Mouse (Mus musculus) 3134 (cell line): ENCODE measurements around the gene Zbtb18.
"Not testable (repeated sequence)": the region's sequence is repeated elsewhere in the genome, so short reads cannot be mapped to it uniquely, and the experiment has no call there.

Source experiments
- DNase-seq: peaks from one replicate; pipeline ENCODE4 v3.0.0-alpha.2; 2011; ENCODE audit warnings: low spot score; ENCODE audit not compliant: insufficient read length; ENCODE audit errors: extremely low read depth

Gene Zbtb18

DNA sequence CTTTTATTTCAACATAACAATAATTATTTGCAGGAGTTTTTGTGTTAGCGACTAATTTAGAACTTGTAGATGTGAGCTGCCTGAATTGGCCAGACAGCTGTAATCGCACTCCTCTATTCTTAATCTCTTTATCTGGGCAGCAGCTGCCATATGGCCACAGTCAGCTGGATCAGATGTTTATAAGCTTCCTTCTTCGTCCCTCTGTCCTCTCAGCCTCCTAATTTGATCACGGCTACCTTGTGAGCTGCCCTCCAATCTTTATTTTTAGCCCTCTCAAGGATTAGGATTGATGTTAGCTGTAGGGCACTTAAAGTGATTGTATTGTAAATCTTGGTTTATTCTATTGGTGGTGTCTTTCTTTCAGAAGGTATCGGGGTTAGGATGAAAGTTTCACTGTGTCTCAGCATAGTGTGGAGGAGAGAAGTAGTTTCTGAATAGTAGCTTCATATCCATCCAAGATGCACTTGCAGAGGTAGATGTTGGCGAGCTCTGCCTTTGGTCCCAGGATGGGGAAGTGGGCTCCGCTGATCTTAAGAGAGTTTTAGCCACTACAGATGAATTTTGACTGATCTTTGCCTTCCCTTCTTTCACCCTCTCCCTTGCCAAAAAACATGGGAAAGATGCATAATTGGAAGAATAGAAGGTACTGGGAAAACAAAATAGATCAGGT lies 3.4 kb downstream of the Zbtb18 start:
- DNase-seq, result no peak

DNA sequence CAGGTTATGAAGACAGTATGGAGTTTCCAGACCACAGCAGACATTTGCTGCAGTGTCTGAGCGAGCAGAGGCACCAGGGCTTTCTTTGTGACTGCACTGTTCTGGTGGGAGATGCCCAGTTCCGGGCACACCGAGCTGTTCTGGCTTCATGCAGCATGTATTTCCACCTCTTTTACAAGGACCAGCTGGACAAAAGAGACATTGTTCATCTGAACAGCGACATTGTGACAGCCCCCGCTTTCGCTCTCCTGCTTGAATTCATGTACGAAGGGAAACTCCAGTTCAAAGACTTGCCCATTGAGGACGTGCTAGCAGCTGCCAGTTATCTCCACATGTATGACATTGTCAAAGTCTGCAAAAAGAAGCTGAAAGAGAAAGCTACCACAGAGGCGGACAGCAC lies 4.9 kb downstream of the Zbtb18 start:
- DNase-seq, result no peak

DNA sequence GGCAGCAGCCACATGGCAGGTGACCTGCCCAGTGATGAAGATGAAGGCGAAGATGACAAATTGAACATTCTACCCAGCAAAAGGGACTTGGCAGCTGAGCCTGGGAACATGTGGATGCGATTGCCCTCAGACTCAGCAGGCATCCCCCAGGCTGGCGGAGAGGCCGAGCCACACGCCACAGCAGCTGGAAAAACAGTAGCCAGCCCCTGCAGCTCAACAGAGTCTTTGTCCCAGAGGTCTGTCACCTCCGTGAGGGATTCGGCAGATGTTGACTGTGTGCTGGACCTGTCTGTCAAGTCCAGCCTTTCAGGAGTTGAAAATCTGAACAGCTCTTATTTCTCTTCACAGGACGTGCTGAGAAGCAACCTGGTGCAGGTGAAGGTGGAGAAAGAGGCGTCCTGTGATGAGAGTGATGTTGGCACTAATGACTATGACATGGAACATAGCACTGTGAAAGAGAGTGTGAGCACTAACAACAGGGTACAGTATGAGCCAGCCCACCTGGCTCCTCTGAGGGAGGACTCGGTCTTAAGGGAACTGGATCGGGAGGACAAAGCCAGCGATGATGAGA lies 5.5 kb downstream of the Zbtb18 start:
- DNase-seq, result no peak

DNA sequence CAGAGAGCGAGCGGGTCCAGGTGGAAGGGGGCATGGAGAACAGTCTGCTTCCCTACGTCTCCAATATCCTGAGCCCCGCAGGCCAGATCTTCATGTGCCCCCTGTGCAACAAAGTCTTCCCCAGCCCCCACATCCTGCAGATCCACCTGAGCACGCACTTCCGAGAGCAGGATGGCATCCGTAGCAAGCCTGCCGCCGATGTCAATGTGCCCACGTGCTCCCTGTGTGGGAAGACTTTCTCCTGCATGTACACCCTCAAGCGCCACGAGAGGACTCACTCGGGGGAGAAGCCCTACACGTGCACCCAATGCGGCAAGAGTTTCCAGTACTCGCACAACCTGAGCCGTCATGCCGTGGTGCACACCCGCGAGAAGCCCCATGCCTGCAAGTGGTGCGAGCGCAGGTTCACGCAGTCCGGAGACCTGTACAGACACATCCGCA lies 6.0 kb downstream of the Zbtb18 start:
- no peak for DNase-seq

DNA sequence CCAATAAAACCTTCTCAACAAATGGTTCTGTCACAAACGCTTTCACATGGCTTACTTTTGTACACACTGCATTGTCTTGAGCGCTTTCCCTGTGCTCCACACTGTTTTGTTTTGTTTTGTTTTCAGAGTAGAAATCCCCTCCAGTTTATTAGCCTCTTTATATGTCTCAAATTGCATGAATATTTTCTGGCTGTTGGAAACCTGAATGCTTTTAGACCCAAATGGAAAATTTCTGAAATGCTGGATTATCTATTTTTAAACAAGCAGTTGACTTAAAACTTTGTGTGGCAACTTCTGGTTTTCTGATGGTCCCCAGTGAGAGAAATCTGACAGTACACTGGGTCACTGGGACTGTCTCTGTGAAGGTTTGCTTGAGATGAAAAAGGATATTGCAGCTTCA lies 6.8 kb downstream of the Zbtb18 start:
- DNase-seq, result no peak

DNA sequence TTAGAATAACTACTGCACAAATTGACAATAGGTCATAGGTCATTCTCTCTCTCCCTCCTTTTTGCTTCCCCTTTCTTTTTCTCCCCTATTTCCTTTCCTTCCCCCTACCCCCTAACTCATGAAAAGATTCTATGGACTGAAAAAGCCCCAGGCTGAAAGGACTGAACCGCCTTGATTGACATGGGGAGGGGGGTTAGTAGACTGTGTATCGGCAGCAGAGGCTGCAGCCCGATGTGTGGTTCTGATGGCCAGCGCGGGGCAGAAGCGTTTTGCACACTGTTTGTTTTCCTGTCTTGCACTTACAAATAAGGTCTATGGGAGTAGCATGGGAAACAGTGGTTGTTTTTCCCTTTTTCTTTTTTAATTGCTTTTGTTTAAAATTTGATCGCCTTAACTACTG lies 7.7 kb downstream of the Zbtb18 start:
- not testable (repeated sequence) for DNase-seq

DNA sequence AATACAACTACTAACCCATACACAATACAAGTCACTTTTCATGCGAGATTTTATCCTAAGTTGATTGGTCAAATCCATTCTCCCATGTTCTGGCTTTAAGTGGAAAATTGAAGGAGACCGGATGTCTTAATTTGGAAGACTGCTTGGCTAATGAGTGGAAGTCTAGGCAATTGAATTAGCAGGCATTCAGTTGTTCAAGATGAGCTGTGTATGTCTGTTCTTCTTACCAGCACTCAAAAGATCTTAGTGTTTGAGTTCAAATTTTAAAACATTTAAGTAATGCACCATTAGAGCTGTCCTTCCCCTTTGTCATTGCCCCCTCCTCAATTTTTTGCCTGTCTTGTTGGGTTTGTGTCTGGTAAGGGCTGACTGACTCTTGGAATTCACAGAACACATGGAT lies 8.9 kb downstream of the Zbtb18 start:
- no peak for DNase-seq

DNA sequence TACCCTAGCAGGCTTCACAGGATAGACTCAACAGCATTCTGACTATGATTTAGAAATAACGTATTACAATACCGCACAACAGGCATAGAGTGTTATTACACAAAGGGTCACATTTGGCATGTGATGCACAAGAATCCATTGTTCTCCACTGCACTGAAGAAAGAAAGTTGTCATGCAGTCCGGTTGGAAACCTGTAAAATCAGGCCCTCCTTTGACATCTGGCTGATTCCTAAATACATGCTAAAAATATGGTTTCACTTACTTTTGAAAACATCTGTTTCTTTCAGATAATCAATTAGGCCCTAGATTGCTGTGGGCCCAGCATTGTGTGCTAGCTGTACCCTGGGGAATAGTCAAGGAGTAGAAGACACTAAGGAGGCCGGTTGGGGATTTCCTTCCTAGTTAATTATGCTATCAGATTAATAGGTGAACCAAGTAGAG lies 9.9 kb downstream of the Zbtb18 start:
- DNase-seq, result no peak

DNA sequence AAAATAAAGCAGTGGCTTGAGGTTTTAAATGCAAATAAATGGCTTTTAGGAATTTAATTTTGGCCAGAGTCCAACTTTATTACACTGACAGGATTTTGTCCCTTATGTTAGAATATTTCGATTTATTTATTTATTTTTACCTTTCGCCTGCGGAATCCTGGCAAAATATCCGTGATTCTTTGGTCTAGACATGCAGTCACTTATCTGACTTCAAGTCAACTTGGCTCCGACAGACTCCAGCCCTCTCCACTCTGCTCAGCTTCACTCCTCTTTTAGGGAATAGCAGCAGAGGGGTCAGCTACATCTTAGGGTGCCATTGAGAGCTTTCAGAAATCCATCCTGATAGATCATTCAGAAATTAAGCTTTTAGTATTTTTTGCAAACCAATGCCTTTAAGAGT lies 10.8 kb downstream of the Zbtb18 start:
- DNase-seq, result no peak

DNA sequence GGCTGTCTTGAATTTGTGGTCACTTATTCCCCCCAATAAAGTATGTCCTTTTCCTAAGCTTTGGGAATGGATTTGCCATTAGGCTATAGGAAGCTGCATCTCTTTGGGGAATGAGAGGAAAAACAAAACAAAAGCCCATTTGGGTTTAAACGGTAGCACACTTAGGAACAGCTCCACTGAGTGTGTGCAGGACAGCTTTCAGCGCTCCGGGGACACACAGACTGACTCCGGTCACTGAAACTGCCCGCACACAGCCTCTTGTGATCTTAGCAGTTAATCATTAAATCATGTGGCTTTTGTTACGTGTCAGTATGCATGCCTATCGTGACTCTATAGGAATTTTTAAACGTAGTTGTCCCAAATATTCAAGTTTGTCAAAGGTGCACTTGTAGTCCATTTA lies 11.7 kb downstream of the Zbtb18 start:
- no peak for DNase-seq

DNA sequence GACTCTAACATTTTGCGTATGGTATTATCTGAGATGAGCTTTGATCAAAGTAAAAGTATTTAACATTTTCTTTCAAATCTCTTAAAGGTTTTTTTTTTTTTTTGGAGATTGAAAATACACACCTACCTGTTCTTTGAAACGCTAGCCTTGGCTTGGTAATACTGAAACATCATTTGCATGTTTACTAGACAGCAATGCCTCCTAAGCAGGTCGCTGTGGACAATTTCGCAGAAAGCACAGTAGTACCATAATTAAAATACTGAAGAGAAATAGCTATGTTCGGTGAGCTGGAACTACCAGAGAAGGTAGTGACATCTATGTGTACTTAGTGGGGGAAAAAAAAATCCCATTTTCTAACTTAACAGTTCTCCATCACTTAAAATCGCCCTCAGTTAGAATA lies 12.3 kb downstream of the Zbtb18 start:
- no peak for DNase-seq

DNA sequence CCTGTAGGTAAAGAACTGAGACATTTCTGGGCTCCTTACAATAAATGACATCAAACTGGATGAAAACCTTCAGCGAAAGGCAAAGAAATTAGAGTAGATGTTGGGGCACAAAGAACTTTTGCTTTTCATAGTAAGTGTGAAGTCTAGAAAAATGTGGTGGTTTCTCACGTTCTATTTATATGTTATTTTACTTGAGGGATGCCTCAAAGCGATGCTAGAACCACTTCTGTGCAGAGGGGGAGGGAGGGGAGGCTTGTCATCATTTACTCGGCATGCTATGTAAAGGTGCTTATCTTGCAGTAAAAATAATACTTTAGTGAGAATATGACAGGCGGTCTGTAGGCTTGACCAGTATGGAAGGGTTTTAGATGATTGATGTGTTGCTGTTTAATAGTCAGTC lies 13.3 kb downstream of the Zbtb18 start:
- no peak for DNase-seq

DNA sequence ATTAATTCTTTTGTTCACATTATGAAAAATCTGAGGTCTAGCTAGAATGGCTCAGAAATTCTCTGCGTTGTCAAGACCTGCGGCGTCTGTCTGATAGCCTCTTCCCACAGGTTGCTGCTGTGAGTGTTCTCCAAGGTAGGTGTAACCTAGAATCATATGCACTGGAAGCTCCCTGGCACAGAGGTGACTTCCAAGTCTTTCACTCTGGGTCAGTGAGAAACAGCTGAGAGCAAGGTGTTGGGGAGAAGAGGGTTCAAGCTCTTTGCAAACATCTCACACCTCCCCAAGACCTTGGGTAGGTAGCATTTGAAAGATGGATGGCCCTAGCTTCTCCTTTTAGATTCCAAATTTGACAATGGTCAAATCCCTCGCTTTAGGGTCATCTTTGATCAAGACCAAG lies 14.1 kb downstream of the Zbtb18 start:
- no peak for DNase-seq

DNA sequence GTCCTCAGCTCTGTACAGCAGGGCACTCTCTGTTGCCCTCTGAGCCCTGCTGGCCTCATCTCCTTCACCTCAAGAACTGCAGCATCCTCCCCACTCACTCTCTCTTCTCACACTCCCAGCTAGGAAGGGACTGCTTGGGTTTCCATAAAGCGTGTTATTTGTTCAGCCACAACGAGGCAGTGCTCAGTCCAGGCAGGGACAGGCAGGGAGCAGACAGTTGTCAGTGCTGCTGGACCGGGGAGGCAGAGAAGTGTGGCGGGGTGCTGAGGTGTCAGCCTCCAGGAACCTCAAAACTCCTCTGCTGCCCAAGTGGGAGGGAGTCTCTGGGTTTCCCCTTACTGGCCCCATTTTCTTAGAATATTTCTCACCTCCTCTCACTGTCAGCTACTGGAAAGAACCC lies 14.6 kb downstream of the Zbtb18 start:
- DNase-seq, result no peak

DNA sequence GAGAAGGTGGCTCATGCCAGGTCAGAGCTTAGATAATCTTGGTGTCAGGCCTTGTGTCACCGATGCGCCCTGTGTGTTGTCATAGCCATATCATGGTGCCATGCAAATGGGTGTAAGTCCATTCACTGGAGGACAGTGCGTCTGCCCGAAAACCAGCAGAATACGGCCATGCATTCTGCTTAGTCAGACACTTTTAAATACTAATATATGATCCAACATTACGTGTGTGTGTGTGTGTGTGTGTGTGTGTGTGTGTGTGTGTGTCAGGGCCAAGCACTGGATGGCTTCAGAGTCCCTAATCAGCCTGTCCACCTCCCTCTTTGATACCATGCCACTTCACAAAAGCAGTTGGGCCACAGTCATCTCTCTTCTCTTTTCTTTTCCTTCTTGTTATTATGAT lies 15.8 kb downstream of the Zbtb18 start:
- no peak for DNase-seq

DNA sequence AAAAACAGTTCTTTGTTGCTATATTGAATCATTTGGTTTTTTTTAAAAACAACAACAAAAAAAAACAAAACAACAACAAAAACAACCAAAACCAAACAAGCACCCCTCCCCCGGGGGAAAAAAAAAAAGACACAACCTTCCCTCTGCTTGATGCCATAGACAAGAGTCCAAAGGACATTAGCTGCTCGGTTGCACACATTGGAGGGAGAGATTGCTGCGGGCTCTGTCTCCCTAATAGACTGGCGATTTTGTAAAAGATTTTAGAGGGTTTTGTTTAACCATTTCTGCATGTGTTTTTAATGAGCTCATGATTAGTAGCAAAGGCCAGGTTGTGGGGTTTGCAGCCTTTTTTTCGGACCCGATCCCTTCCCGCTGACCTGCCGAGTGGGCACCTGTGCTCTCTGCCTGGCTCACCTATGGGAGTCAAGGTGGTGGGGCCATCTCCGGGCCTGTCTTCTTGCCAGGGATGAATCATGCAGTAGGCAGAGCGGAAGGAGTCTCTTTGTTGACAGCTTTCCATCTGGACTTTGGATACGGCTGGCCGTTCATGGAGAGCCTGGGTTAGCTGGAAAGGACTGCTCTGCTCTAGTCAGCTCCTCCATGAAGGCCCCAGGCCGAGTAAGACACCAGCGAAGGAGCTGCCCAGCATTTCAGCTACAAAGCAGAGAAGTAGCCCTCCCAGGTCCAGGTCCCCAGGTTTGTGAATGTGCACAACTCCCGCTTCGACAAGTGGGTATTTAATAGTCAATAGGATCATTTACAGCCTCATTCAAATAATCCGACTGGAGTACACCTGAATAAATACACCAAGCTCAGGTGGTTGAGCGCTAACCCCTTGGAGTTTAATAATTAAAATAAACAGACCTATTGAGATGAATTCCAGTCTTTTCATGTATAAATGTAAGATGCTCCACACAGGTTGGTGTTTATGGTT lies 16.6 kb downstream of the Zbtb18 start:
- no peak for DNase-seq

DNA sequence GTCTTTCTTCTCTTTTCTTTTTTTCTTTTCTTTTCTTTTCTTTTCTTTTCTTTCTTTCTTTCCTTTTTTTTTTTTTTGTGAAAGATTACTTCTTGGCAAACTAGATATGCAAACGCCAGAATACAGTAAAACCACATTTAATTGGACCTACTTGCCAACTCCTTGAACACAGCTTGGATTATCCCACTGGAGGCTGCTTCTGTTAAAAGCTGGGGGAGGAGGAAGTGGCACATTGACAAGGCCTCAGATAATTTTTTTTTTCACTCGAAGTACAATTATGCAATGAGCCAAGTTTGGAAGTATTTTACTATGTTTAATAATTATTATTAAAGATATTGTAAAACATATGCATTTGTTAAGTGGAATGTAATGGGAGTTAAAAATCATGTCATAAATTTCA lies 17.4 kb downstream of the Zbtb18 start:
- no peak for DNase-seq

DNA sequence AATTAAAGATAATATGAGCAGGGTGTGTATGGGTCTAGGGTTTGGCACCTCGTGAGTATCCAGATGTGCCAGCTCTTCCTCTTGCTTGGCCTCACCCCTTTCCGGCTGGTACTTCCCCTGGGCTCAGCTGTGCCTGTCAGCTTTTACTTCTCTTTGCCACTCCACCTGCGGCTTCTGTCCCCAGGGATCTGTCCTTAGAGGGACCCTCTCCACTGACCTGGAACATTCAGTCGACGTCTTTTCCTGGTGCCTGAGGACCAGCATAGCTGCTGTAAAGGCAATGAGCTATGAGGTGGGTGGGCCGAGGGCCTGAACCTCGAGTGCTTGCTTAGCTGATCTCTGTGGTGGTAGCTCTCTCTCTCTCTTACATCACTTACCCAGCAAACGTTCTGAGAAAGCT lies 25.0 kb downstream of the Zbtb18 start:
- no peak for DNase-seq

DNA sequence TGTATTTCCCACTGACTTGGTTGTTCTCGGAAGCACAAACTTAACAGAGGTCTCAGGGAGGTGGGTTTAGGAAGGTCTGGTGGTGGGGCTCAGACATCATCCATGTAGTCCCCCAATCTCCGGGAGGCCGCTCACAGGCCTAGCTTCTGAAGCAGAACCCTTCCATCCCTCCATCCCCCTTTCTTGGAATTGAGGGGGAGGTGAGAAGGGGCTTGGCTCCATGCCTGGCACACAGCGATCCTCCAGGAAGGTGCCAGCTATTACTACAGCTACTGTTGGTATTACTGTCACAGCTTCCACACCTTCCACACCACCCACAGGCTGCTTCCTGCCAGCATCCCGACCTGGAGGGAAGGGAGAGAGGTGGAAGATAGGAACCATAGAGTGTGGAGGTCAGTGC lies 26.3 kb downstream of the Zbtb18 start:
- no peak for DNase-seq

DNA sequence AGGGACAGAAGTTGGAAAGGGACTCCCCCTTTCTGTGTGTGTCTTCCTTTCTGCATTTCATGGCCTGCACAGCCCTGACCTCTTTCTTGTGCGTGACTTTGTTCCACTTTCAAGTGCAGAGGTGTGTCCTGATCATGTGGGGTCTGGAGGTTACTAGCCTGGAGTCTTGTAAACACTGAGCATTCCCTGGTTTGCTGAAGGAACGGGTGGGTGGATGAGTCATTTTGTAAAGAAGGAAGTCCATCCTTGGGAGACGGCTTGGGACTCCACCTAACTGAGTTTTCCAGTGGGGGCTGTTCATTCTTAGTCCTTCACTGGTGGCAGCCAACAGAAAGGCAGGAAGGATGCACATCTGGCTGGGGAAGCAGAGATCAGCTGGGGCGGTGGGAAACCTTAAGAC lies 27.9 kb downstream of the Zbtb18 start:
- DNase-seq, result no peak

DNA sequence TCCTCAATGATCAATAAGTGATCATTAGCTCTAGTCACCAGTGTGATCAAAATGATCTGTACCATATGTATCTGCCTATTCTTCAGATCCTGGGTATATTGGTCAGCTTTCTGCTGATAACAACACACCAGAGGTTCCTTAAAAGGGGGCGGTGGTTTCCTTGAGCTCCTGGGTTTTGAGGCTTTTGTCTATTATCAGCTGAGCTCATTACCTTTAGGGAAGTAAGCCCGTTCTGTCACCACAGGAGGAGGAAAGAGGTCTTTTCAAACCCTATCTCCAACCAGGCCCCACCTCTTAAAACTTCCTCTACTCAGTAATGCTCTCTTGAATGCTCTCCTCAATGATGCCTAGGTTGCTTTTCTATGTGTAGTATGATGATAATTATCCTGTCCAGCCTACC lies 28.8 kb downstream of the Zbtb18 start:
- no peak for DNase-seq
